Mouse (Mus musculus): ENCODE measurements around the gene Il4ra. TPM values are rescaled to one million over a fixed set of nuclear protein-coding genes. Genes with fewer than 3 reads are reported as not detected.

Gene Il4ra
- polyA plus RNA-seq, 1 experiment: 65.8 TPM

- TF ChIP-seq POLR2A (IDR thresholded peaks at IDR 0.05; ENCODE audit: borderline replicate concordance, low read depth, low read length) (no peak), CTCF (IDR thresholded peaks at IDR 0.05; ENCODE audit: low read depth, low read length) (no peak)
- Histone ChIP-seq H3K4me3 (ENCODE audit: insufficient read depth, low read length) (peak overlapping the region; percentile 15), H3K27ac (ENCODE audit: insufficient read depth, low read depth, low read length) (peak overlapping the region; percentile 83), H3K4me1 (ENCODE audit: control insufficient read depth, insufficient read depth, low read length) (peaks cover 55% of the 10 kb centered on the region)
These were observed 50.0 kb downstream of the Il4ra start for GRCm38 (mm10) chr7:125601821-125602448.

DNA sequence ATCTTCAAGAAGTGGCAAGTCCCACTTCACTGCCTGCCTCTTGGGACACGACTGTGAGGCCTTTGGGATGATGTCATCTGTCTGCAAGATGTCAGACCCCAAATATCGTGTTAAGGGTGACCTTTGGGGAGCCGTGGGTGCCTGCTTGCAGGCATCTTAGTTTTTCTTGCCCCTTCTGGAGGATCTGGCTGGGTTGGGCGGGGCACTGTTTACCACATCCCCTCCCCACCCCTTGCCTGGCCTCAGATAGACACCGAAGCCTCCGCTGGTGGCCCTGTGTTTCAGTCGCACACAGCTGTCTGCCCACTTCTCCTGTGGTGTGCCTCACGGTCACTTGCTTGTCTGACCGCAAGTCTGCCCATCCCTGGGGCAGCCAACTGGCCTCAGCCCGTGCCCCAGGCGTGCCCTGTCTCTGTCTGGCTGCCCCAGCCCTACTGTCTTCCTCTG lies 51.3 kb downstream of the Il4ra start, which contains the start of gene Il21r:
Gene Il21r, plus strand, starts transcription at position 245 of the 447 bp plus-strand sequence.
- H3K27ac ChIP-seq (ENCODE audit: insufficient read depth, low read depth, low read length): peak within 1 kb of the TSS; percentile 69; the same call in 1 of the 2 replicates
- H3K4me3 ChIP-seq (ENCODE audit: insufficient read depth, low read length): no peak within 1 kb of the TSS
- peaks cover 57% of the 10 kb centered on the region for H3K4me1 ChIP-seq (ENCODE audit: control insufficient read depth, insufficient read depth, low read length)
- TF ChIP-seq POLR2A (IDR thresholded peaks at IDR 0.05; ENCODE audit: borderline replicate concordance, low read depth, low read length): no peak
- no peak for TF ChIP-seq CTCF (IDR thresholded peaks at IDR 0.05; ENCODE audit: low read depth, low read length)

- Histone ChIP-seq H3K4me1 (ENCODE audit: control insufficient read depth, insufficient read depth, low read length) (peaks cover 46% of the 10 kb centered on the region), H3K4me3 (ENCODE audit: insufficient read depth, low read length) (no peak overlapping the region), H3K27ac (ENCODE audit: insufficient read depth, low read depth, low read length) (no peak overlapping the region)
- TF ChIP-seq CTCF (IDR thresholded peaks at IDR 0.05; ENCODE audit: low read depth, low read length): no peak
These were observed 52.7 kb downstream of the Il4ra start for GRCm38 (mm10) chr7:125604362-125605319.

- H3K4me3 ChIP-seq (ENCODE audit: insufficient read depth, low read length): no peak overlapping the region
- H3K27ac ChIP-seq (ENCODE audit: insufficient read depth, low read depth, low read length): no peak overlapping the region
- H3K4me1 ChIP-seq (ENCODE audit: control insufficient read depth, insufficient read depth, low read length): peaks cover 36% of the 10 kb centered on the region
- TF ChIP-seq POLR2A (IDR thresholded peaks at IDR 0.05; ENCODE audit: borderline replicate concordance, low read depth, low read length) (no peak), CTCF (IDR thresholded peaks at IDR 0.05; ENCODE audit: low read depth, low read length) (no peak)
These were observed 53.8 kb downstream of the Il4ra start for GRCm38 (mm10) chr7:125605725-125606139.

DNA sequence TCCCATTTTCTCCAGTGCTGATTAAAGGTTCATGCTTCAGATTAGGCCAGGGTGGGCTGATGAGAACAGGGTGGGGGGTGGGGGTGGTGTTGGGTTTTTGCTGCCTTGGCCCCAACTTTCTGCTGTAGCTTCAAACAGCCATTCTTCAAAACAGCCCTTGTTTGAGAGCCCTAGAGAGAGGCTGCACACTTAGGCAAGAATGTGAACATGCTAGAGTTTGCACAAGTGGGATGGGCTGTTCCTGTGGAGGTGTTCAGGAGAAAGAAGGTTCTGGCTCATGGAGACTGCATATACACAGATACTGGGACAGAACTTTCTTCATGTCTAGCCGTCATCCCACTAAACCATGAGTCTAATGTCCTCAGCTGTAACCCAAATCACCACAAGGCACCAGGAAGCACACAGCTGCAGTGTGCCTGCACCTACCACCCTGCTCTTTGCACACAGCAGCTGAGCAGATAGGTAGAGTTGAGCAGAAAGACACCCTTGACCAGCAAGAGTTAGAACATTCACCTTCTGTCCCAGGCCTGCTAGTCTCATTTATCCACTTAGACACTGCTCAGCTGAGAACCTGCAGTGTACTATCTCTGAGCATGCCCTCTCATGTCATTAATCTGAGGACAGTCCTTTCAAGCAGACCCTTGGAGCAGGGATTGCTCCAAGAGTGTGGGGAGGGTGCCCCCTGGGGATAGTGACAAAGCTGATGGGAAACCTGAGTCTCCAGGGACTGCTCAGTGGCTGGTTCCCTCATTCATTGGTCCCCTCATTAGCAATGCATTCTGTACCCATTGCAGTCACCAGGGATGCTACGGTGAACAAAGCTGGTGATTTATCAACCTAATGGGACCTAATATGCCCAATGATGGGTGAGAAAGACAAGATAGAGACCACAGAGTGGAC lies 54.6 kb downstream of the Il4ra start:
- Histone ChIP-seq H3K27ac (ENCODE audit: insufficient read depth, low read depth, low read length) (no peak overlapping the region), H3K4me1 (ENCODE audit: control insufficient read depth, insufficient read depth, low read length) (peaks cover 28% of the 10 kb centered on the region), H3K4me3 (ENCODE audit: insufficient read depth, low read length) (no peak overlapping the region)
- TF ChIP-seq POLR2A (IDR thresholded peaks at IDR 0.05; ENCODE audit: borderline replicate concordance, low read depth, low read length) (no peak), CTCF (IDR thresholded peaks at IDR 0.05; ENCODE audit: low read depth, low read length) (no peak)

- no peak overlapping the region for H3K4me3 ChIP-seq (ENCODE audit: insufficient read depth, low read length)
- no peak overlapping the region for H3K27ac ChIP-seq (ENCODE audit: insufficient read depth, low read depth, low read length)
- peaks cover 22% of the 10 kb centered on the region for H3K4me1 ChIP-seq (ENCODE audit: control insufficient read depth, insufficient read depth, low read length)
- TF ChIP-seq POLR2A (IDR thresholded peaks at IDR 0.05; ENCODE audit: borderline replicate concordance, low read depth, low read length) (no peak), CTCF (IDR thresholded peaks at IDR 0.05; ENCODE audit: low read depth, low read length) (no peak)
These were observed 55.7 kb downstream of the Il4ra start for GRCm38 (mm10) chr7:125607384-125608182.

DNA sequence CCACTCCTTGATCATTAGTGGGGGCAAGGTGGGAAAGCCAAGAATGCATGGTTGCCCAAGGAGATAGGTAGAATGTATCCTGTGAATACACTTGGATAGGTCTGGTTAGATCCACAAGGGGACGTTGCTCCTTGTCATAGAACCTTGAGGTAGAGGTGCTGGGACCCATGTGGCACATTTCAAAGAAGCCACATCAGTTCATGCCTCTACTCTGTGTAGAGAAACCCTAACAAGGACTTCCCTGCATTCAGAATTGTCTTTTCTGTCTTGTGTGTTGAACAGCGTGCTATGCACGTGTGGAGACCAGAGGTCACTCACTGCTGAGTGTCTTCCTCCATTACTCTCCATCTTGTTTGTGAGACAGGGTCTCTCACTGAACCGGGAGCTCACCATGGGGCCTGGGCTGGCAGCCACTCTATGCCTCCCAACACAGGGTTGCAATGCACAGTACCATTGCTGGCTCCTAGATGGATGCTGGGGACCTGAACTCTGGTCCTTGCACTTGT lies 56.3 kb downstream of the Il4ra start:
- Histone ChIP-seq H3K4me3 (ENCODE audit: insufficient read depth, low read length) (no peak overlapping the region), H3K27ac (ENCODE audit: insufficient read depth, low read depth, low read length) (no peak overlapping the region), H3K4me1 (ENCODE audit: control insufficient read depth, insufficient read depth, low read length) (peaks cover 15% of the 10 kb centered on the region)
- TF ChIP-seq POLR2A (IDR thresholded peaks at IDR 0.05; ENCODE audit: borderline replicate concordance, low read depth, low read length): no peak
- no peak for TF ChIP-seq CTCF (IDR thresholded peaks at IDR 0.05; ENCODE audit: low read depth, low read length)

DNA sequence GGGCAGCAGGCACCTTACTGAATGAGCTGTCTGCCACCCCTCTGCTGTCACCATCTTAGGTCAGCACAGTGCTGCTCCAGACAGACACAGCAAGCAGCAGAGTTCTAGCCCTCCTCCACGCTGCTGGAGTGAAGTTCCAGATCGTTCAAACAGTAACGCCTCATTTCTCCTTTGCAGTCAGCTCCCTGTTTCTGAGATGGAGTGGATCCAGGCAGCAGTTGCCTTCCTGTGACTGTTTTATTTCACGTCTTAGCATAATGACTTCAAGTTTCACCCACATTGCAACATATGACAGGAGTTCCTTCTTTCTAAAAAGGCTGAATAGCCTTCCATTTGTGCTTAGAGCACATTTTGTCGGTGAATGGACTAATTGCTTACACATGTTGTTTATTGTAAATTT lies 61.7 kb downstream of the Il4ra start:
- peaks cover 18% of the 10 kb centered on the region for H3K4me1 ChIP-seq (ENCODE audit: control insufficient read depth, insufficient read depth, low read length)
- H3K27ac ChIP-seq (ENCODE audit: insufficient read depth, low read depth, low read length): peak overlapping the region; percentile 82
- TF ChIP-seq CTCF (IDR thresholded peaks at IDR 0.05; ENCODE audit: low read depth, low read length): no peak
- no peak for TF ChIP-seq POLR2A (IDR thresholded peaks at IDR 0.05; ENCODE audit: borderline replicate concordance, low read depth, low read length)
- no peak overlapping the region for H3K4me3 ChIP-seq (ENCODE audit: insufficient read depth, low read length)

Measured in bone marrow macrophage, adult 2 months (primary cell).